Mouse (Mus musculus) liver, adult 2 months (tissue): Measurements from ENCODE around the gene Bag2. TPM values are rescaled to one million over a fixed set of nuclear protein-coding genes. Genes with fewer than 3 reads are reported as not detected.

ENCODE experiments used
- DNase-seq: peaks from one replicate; pipeline ENCODE4 v3.0.0-alpha.2; 2011; ENCODE audit warnings: low read depth, low spot score; ENCODE audit errors: extremely low read depth
- H3K27ac ChIP-seq: fragments of 200-500 bp; replicated peaks from 2 replicates; pipeline ENCODE4 v1.5.1; 2012; ENCODE audit warnings: low read depth, mild to moderate bottlenecking, control low read depth, inconsistent platforms, low read length; ENCODE audit not compliant: insufficient read depth
- H3K27me3 ChIP-seq: fragments of 200-500 bp; 2 replicates; pipeline ENCODE4 v1.6.1; 2012; ENCODE audit warnings: mild to moderate bottlenecking, moderate library complexity, low read length, inconsistent platforms; ENCODE audit not compliant: control insufficient read depth, insufficient read depth
- H3K36me3 ChIP-seq: fragments of 200-500 bp; 2 replicates; pipeline ENCODE4 v1.6.1; 2012; ENCODE audit warnings: low read length, inconsistent platforms; ENCODE audit not compliant: control insufficient read depth, insufficient read depth
- H3K4me1 ChIP-seq: fragments of 200-500 bp; 2 replicates; pipeline ENCODE4 v1.6.1; 2011; ENCODE audit warnings: low read length; ENCODE audit not compliant: control insufficient read depth, insufficient read depth
- H3K4me3 ChIP-seq: fragments of 200-500 bp; 2 replicates; pipeline ENCODE4 v1.5.1; 2011; ENCODE audit warnings: low read depth, mild to moderate bottlenecking, control low read depth, low read length, moderate library complexity; ENCODE audit not compliant: insufficient read depth
- H3K79me2 ChIP-seq: fragments of 200-500 bp; 2 replicates; pipeline ENCODE4 v1.6.1; 2012; ENCODE audit warnings: inconsistent platforms, mild to moderate bottlenecking, low read length, moderate library complexity; ENCODE audit not compliant: control insufficient read depth, insufficient read depth
- H3K9ac ChIP-seq: fragments of 200-500 bp; 2 replicates; pipeline ENCODE4 v1.6.1; 2012; ENCODE audit warnings: low read depth, mild to moderate bottlenecking, control low read depth, inconsistent platforms, low read length
- CTCF ChIP-seq: fragments of 200-500 bp; IDR thresholded peaks from 2 replicates; pipeline ENCODE4 v1.5.1; 2011; ENCODE audit warnings: low read depth, low read length, control low read depth
- POLR2A ChIP-seq: fragments of 200-500 bp; IDR thresholded peaks from 2 replicates; pipeline ENCODE4 v1.6.1; 2011; ENCODE audit warnings: low read length, control low read depth; ENCODE audit not compliant: insufficient read depth; ENCODE audit errors: extremely low read depth
- whole genome bisulfite sequencing: fragments of 180-500 bp; shearing (Covaris S2); methylation state at CpG from one replicate; pipeline ENCODE4 v1.1.7; 2018; 5-methylcytosine and 5-hydroxymethylcytosine counted together
- polyA plus RNA-seq: library from polyadenylated mRNA; depleted of rRNA; stranded (reverse); fragments of >200 nt; gene quantifications from 2 replicates; pipeline ENCODE4 v1.2.3, GENCODE M21; 2012
- total RNA-seq: library from RNA; depleted of rRNA; stranded (reverse); fragments of >200 nt; gene quantifications from 2 replicates; pipeline ENCODE4 v1.2.3, GENCODE M21; 2014

Gene Bag2
- total and polyA plus RNA-seq, 2 experiments, result 2.1 to 5.9 TPM

GRCm38 (mm10) chr1:33776175-33776611, 18.6 kb upstream of the Bag2 start:
- TF ChIP-seq CTCF (no peak), POLR2A (no peak)
- H3K36me3 ChIP-seq, result peaks cover 18% of the 10 kb centered on the region
- 95% methylated on average over 14 of the region's 14 CpGs for WGBS
- H3K9ac ChIP-seq, result no peak overlapping the region
- H3K79me2 ChIP-seq, result no peaks in the 10 kb centered on the region
- H3K4me3 ChIP-seq, result no peak overlapping the region
- no peak for DNase-seq
- H3K4me1 ChIP-seq, result no peaks in the 10 kb centered on the region; the same call in 1 of the 2 replicates
- H3K27me3 ChIP-seq, result no peaks in the 10 kb centered on the region
- no peak overlapping the region for H3K27ac ChIP-seq

DNA sequence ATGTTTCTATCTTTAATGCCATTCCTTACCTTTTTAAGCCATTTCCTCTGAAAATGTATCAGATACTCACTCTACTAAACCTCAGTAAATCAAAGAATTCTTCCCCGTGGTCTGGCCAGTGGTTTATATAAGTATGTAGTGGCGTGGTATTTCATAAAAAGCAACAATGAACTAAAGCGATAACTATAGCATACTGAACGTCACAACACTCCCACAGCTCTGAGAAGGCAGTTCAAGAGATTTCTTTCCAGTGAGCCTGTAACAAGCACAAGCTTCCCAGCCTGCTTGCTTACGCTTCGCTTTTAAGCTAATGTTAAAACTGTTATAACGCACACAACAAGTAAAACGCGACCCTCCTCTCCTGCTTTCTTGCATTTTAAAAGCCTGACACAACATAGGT, 14.5 kb upstream of the Bag2 start:
- Histone ChIP-seq H3K27ac (no peak overlapping the region), H3K9ac (no peak overlapping the region), H3K27me3 (no peaks in the 10 kb centered on the region), H3K36me3 (peaks cover 34% of the 10 kb centered on the region), H3K4me1 (peaks cover 5% of the 10 kb centered on the region), H3K79me2 (no peaks in the 10 kb centered on the region), H3K4me3 (no peak overlapping the region)
- WGBS, result 96% methylated on average over 9 of the region's 9 CpGs
- TF ChIP-seq POLR2A, result no peak
- TF ChIP-seq CTCF, result no peak
- DNase-seq, result no peak

GRCm38 (mm10) chr1:33771621-33772020, 14.0 kb upstream of the Bag2 start:
- WGBS, result 97% methylated on average over 10 of the region's 10 CpGs
- peaks cover 36% of the 10 kb centered on the region for H3K36me3 ChIP-seq
- no peak overlapping the region for H3K9ac ChIP-seq

GRCm38 (mm10) chr1:33768827-33769226, 11.2 kb upstream of the Bag2 start:
- peaks cover 39% of the 10 kb centered on the region for H3K36me3 ChIP-seq
- H3K9ac ChIP-seq, result no peak overlapping the region
- peaks cover 5% of the 10 kb centered on the region for H3K4me1 ChIP-seq
- TF ChIP-seq CTCF, result no peak
- no peak for TF ChIP-seq POLR2A
- no peaks in the 10 kb centered on the region for H3K27me3 ChIP-seq
- no peak overlapping the region for H3K4me3 ChIP-seq
- no peak overlapping the region for H3K27ac ChIP-seq
- DNase-seq, result no peak
- no peaks in the 10 kb centered on the region for H3K79me2 ChIP-seq

More at GRCm38 (mm10) chr1:33771621-33772020, 14.0 kb upstream of the Bag2 start:
- H3K27ac ChIP-seq, result no peak overlapping the region
- H3K27me3 ChIP-seq, result no peaks in the 10 kb centered on the region
- H3K4me3 ChIP-seq, result no peak overlapping the region
- TF ChIP-seq POLR2A, result no peak
- TF ChIP-seq CTCF, result no peak
- no peak for DNase-seq
- peaks cover 5% of the 10 kb centered on the region for H3K4me1 ChIP-seq
- H3K79me2 ChIP-seq, result no peaks in the 10 kb centered on the region

GRCm38 (mm10) chr1:33768091-33768787, 10.6 kb upstream of the Bag2 start:
- Histone ChIP-seq H3K4me3 (no peak overlapping the region), H3K36me3 (peaks cover 36% of the 10 kb centered on the region), H3K27me3 (no peaks in the 10 kb centered on the region), H3K27ac (no peak overlapping the region), H3K79me2 (no peaks in the 10 kb centered on the region), H3K9ac (no peak overlapping the region), H3K4me1 (peaks cover 5% of the 10 kb centered on the region)
- peak; percentile 45 for DNase-seq
- TF ChIP-seq CTCF (no peak), POLR2A (no peak)
- 57% methylated on average over 1 of the region's 1 CpGs for WGBS
